Mouse (Mus musculus) layer of hippocampus, postnatal 36 days (tissue): ENCODE measurements around the gene Prickle4. TPM values are rescaled to one million over a fixed set of nuclear protein-coding genes. Genes with fewer than 3 reads are reported as not detected.
A peak's percentile ranks its signal among the peaks of the same experiment; 100 is the strongest.

Source experiments
- DNase-seq, 2 experiments: peaks; one replicate each; pipeline ENCODE4 v3.0.0; 2022
- total RNA-seq, 2 experiments: library from RNA; stranded (reverse); gene quantifications; 2 replicates each; pipeline ENCODE4 v1.2.3; 2021

Gene Prickle4
- 1 to 10 TPM; 3.9 to 4.4 TPM for total RNA-seq

DNA sequence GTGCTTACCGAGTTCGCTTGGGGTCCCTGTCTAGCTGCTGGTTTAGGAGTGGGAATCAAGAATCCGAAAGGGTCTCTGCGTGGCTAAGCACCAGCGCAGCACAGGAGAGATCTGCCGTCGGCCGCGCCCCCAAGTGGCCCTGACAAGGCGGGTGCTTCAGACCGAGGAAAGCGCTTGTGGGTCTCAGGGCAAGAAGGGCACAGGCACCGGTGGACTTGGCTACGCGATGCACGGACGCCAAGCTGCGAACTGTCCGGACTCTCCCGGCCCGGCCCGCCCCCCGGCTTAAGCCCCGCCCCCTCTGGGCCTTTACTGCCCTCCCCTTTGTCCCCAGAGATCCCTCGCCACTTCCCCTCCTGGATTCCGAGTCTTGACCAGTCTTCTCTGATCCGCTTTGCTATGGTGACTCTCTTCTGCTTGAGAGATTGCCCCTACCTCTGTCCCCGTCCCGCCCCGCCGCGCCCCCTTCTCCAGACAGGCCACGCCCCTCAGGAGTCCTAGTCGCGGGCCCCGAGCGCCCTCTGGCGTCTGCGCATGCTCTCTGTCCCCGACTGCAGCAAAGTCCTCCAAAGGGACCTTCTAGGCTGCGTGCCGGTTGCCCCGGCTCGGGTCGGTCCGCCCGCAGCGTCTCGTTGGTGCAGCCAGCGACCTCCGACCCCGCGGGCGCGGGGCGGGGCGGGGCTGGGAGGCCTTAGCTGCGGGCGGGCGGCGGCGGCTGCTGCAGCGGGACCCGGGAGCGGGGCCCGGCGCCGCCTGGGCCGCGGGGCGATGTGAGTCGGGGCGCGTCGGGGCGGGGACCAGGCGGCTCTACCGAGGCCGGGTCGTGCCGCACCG lies at the start of gene Prickle4:
Prickle4 (minus strand) TSS at position 234 of the 834 bp plus-strand sequence.
- peak; percentile 96 for DNase-seq

DNA sequence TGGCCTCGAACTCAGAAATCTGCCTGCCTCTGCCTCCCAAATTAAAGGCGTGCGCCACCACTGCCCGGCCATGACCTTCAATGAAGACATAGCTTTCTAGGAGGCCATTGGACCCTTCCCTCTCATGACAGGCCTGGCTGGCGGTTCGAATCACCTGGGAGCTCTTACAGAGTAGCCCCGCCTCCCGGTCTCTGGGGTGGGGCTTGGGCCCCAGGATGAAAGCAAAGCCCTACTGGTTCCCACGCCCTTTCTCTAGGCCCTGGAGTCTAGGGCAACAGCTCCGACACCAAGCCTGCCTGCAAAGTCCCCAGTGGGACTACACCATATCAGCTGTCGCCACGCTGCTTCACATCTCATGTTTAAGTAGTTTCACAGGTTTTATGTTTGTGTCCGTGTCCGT lies 49.5 kb upstream of the Prickle4 start:
- DNase-seq = no peak

DNA sequence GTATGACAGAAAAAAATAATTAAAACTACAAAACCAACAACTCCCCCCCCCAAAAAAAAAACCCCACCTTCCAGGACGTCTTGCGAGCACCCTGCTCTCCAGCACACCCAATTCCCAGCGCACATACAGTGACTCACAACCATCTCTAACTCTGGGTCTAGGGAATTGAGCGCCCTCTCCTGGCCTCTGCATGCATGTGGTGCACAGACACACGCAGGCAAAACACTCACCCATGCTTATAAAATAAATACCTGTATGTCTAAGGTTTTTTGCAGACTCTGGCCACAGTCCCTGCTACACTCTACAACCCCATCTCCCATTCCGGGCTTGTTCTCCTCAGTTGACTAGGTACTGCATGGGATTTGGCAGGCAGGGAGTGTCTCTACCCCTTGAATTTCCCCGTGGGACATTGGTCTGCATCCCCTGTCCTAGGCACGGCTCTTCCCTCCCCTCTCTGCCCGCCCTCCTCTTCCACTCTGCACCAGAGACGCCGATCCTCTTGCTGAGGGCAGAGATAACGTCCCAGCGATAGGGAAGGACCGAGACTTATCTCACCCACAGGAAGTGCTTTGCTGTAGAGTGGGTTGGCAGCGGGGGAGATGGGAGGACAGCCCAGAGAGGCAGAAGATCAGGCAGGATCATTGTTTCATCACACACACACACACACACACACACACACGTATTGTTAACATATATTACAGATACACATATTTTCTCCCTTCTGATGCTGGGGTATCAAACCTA lies 48.6 kb upstream of the Prickle4 start:
- no peak for DNase-seq

DNA sequence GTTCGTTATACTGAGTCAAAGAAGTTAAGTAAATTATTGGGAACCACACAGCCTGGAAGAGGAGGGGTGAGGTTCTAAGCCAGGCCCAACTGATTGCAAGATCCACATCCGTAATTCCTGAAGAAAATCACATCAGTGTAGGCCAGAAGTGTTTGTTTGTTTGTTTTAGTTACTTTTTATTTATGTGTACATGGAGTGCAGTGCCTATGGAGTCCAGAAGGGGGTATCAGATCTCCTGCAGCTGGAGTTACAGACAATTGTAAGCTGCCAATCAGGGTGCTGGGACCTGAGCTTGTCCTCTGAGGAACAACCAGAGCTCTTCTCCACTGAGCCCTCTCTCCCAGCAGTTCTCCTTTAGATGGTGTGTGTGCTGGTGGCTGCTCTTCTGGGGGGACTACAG lies 45.6 kb upstream of the Prickle4 start:
- no peak for DNase-seq

DNA sequence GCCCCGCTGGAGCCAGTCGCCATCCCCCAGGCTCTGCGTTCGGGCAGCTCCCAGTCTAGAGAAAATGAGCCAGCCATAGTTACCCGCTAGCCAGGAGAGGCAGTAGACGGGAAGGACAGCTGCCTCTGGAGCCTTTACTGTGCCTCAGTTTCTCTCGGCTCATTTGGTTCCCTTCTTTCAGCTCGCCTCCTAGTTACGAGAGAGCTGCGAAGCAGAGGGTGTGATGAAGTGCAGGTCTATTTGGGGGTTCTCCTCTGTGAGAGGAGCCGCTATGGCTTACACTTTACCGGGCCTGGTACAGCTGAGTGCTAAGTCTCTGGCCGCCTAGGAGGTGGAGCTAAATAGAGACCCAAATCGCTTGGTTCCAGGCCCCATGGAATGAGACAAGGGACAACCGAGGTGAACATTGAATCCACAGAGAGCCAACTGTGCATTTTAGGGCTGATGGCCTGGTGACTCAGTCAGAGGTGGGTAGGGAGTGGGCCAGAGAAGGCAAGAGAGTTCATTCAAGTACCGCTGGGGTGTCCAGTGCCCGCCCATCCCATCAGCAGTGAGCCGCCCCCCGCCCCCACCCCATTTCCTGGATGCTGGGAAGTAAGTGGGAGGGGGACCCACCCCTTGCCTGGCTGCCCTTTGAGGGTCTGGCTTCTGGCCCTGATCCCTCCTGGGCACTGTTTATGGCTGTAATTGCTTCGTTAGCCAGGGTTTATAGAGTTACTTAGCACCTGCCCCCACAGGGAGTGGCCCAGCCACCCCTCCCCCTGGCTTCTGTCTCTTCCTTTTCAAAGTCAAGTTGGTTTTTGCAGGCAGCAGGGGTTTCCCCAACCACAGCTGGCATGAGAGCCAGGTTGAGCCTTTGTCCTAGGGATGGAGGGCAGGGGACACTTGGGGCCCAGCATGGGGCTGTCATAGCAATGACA lies 44.6 kb upstream of the Prickle4 start:
- DNase-seq = no peak

DNA sequence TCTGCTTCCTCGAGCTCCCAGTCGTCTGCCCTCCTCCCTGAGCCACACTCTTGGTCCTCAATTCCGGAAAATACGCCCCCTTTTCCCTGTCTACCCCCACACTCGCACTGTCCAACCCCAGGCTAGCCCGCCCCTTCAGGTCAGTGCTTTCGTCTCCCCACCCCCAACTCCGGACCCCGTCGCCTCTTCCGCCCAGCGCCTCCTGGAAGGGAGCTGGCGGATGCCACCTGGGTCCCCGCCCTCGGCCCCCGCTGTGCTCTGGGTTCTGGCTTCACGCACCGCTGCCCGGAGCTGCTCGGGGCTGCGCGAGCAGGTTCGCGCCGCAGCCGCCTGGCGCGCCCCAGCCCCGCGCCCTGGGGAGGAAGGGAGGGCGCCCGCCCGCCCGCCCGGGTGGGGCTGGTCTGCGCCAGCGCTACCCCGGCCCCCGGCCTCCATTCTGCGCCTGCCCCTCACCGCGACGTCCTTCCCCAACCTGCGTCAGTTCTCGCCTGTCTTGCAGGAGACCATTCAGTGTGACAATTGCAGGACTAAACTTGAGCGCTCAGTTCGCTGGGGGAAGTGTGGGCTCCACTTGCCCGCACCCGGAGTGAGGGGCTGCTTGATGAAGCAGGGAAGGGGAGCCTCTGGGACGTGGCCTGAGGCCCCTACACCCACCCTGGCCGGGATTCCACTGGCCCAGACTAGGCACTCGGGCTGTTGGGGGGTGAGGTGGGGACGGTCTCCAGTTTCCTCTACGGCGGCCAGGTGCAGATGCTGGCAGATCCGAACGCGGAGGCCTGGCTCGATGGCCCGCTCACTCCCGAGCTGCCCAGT lies 43.7 kb upstream of the Prickle4 start:
- no peak for DNase-seq

DNA sequence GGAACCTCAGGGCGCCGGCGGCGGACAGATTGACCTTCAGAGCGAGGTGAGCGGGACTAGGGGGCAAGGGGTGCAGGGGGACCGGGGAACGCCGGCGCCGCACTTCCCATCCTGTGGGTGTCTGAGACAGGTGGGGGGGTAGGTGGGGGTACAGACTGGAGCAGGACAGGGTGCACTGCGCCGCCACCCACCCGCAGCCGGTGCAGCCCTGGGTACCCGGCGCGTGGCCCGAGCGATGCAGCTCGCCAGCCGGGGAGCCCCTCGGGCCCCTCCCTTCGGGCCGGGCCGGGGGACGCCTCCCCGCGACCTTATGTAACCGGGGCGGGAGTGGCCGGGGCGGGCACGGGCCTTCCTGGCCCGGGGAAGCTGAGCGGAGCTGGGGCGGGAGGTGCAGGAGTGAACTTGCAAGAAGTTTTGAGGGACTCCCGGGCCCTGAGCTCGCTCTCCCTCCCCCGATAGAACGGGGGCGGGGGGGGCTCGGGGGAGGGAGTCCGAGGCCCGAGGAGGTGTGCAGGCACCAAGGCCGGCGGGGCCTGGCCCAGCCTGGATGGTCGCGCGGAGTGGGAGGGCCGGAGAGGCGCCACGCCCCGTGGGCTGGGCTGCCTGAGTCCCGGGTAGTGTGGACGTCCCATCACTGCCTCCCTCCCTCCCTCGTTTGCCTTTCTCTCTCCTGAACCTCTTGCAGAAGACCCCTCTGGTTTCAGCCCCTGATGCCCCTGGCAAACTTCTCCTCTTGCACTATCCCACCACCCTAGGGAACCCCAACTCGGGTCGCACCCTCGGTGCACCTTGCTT lies 42.9 kb upstream of the Prickle4 start:
- DNase-seq = peak; percentile 70 to 79

DNA sequence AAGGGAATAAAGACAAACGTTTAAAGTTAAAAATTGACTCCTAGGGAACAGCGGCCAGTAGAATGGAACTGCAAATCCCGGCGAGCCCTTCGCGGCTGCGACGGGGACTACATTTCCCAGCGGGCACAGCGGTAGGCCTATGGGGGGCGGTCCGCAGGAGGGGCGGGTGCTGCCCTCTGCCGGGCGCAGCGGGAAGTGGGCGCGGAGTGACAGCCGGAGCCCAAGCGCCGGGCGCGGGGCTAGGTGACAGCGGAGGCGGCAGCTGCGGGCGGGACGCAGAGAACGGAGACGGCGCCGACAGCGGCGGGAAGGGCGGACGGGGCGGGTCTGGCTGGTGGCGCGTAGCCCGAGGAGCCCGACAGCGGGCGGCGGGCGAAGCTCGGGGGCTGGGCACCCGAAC lies 42.3 kb upstream of the Prickle4 start, which contains the start of gene Tfeb:
Tfeb (plus strand) TSS at position 175 of the 400 bp plus-strand sequence.
- peak; percentile 96 to 97 for DNase-seq

DNA sequence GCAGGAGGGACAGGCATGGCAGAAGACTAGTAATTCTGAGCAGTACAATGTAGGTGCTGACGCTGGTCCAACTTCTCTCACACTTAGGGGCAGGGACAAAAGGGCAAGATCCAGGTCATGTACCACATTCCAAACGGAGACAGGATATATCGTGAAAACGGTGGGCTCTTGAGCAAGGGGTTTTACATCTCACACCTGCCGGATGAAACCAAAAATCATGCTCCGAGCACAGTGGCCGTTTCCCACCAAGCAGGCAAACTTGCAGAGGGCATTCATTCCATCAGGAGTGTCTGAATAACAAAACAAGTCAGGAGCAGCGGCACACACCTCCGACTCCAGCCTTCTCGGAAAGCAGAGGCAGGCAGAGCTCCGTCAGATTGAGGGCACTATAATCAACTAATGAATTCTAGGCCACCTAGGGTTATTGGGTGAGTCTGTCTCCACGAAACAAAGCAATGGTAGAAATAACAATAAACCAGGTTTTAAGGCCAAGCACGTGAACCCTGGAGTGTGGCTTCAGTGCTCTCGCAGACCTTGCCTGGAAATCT lies 41.1 kb upstream of the Prickle4 start:
- no peak for DNase-seq

DNA sequence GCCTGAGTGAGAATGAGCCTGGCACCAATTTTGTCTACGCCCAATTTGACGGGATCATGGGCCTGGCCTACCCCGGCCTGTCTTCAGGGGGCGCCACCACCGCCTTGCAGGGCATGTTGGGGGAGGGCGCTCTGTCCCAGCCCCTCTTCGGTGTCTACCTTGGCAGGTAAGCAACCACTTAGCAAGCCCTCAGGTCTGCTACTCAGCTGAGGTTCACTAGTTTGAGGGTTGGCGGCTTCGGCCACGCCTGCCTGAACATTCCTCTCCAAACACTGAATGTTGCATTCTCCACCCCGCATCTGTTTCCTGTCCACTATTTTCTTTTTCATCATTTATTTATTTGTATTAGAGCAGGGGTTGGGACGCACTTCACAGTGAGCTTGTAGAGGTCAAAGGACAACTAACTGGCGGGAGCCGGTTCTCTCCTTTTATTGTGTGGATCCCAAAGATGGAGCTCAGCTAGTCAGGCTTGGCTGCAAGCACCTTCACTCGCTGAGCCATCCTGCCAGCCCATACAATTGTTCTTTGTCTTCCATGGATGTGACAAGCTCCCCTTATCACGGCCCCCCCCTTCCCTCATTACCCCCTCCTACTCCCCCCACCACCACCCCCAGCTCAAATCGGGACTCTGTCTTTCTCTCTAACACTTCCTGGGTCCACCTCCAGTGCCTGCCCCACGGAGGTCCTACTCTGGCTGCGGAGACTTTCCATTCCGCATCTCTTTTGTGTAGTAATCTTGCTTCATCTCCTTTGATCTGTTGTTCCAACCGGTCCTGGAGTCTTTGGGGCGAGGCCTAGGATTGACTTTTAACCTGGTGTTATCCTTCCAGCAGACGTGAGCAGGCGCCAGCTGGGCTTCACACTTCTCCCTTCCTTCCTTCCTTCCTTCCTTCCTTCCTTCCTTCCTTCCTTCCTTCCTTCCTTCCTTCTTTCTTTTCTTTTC lies 36.4 kb upstream of the Prickle4 start:
- no peak for DNase-seq

DNA sequence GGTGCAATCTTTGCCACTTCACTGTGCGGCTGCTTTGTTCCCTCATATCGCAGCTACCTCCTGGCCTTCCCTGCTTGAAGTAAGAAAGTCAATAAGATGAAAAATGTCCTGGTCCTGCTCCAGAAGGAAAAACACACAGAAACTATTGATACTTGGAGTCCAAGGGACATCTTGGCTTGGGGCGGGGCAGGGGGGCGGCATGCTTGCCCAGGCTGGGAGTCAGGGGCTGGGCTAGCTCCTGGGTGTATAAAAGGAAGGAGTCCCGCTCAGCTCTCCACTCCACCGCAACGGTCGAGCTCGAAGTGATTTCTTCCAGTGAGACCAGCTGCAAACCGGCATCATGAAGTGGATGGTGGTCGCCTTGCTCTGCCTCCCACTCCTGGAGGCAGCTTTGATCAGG lies 32.0 kb upstream of the Prickle4 start, which contains the start of gene Pgc:
Pgc (plus strand) TSS at position 277 of the 400 bp plus-strand sequence.
- DNase-seq = no peak

DNA sequence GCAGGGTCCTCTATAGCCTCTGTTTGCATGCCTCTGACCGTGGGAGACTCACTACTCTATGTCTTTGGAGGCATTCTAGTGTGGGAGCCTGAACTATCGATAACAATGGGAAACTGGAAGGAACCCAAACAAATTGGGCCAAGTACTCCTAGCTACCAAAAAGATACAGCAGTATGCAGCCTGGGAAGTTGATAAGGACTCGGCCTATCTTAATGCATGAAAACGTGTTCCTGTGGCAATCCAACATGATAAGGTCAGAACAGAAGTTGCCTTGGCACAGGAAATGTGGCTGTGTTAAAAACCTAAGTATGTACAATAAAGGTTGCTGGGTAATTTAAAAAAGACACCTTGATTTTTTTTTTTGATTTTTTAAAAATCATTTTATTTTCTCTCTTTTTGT lies 26.6 kb upstream of the Prickle4 start:
- no peak for DNase-seq

DNA sequence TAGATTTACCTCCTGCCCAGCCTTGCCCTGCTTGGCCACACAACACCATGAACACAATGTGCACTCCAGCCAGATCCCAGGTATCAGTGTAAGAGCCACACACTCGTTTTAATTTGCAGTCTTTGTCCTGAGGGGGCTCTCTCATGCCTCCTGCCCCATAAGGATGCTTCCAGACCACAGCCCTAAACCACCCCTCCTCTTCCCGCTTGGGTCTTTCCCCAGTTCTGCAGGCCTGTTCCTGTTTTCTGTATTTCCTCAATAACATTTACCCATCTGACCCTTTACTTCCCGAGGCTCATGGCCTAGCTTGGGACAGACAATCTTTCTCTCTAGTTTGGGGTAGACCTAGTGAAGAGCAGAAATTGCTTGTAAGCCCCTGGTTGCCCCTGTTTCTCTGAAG lies 20.5 kb upstream of the Prickle4 start:
- no peak for DNase-seq

DNA sequence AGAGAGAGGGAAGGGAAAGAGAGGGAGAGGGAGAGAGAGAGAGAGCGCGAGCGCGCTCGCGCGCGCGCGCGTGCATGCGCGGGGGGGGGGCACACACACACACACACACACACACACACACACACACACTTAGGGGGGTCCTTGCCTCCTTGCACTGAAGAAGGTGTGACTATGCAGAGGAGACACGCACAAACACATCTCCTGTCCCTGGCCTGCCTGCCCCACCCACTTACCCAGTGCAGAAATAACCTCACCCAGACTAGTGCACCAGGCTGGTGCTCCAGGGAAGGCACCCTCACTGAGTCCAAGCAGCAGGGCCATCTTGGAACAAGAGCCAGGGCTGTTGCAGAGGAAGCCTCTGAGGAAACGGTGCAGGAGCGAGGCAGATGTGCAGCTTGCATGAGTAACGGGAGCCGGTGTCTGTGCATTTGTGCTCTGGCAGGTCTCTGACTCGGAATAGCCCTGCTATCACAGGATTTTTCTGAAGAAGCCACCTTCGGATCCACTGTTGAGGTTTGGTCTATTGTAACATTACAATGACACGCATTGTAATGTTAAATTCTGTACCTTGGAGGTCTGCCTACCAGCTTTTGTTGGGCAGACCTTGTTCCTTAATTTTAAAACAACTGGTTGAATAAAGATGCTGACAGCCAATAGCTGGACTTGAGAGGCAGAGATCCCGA lies 18.5 kb upstream of the Prickle4 start:
- no peak for DNase-seq

DNA sequence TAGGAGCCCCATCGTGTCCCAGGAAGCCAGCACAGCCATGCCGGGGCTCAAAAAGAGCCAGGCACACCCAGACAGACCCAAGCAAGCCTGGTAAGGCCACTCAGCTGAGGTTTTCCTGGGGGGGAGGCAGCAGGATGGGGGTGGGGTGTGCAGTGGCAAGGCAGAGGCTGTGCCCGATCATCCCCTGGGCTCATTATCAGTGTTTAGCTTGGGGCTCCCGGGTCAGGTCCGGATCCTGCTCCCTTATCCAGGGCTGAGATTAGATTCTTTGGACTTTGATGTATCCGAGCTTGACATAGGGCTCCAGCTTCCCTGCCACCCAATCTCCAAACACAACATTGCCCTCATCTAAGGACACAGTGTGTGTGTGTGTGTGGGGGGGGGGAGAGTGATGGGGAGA lies 17.3 kb upstream of the Prickle4 start:
- no peak for DNase-seq

DNA sequence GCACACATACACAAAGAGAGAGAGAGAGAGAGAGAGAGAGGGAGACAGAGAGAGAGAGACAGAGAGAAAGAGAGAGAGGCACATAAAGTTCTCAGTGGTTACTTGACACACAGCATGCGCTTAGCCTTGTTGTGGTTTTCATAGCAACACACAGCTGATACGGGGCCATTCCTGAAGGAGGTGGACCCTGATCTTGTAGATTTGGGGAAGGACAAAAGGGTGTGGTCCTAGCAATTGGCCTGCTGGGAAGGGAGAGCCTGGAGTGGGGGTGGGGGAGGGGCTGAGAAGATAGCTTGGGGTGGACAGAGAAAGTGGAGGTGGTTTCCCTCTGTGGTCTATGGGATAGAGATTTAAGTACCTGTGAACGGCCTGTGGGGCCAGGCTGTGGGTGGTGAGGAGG lies 15.5 kb upstream of the Prickle4 start:
- no peak for DNase-seq

DNA sequence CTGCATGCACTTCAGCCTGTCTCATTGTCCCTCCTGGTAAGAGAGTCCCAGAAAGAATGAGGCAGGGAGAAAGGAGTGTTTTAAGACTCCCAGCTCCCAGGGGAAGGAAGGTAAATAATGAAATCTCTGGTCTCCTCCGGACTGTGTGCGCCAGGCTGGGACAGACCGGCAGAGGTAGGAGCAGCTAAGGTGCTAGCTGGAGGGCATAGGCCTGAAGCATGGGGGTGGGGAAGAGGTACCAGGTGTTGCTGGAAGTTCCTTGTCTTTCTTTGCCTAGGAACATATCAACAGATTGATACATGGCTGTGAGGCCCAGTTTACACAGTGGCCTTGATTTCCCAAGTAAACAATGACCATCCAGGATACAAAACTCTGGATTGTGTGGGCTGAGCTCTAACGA lies 14.4 kb upstream of the Prickle4 start:
- DNase-seq = no peak

DNA sequence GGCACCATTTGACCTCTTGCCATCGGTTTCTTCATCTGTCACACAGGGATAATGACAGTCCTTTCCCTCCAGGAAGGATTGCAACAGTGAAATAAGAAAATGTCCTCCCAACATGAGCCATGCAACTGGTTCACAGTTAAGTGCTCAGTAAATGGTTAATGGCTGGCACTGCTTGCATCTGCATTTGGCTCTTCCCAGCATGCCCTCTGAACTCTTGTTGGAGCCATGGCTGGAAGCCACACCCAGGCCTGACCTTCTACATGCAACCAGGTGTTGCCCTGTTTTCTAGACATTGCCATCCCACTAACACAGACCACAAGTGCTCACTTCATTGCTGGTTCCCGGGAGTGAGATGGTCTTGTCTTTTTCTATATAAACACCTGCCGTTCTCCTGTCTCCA lies 13.4 kb upstream of the Prickle4 start:
- DNase-seq = no peak

DNA sequence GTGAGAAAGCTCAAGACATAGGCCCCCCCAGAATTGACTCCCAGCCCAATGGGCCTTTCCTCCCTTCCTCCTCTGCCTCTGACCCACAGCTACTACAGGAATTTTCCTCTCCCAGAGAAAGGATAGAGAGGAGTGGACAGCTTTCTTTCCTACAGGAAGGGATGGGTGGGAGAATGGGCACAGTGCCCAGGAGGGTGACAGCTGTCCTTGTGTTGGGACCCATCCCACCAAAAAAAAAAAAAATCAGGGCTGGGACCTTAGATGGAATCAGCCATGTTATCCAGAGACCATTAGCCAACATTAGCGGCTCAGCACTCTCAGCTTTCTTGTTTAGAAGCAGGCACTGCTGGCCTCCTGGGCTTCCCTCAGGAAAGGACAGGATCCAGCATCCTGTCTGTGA lies 11.7 kb upstream of the Prickle4 start:
- DNase-seq = no peak
